Mouse (Mus musculus) E14TG2a.4 (cell line): Measurements from ENCODE around the gene Ndn.
A peak's percentile ranks its signal among the peaks of the same experiment; 100 is the strongest.

Source experiments
- H3K27me3 ChIP-seq: 2 replicates; pipeline ENCODE4 v1.6.1; 2014; ENCODE audit warnings: low read length, control low read depth; ENCODE audit not compliant: insufficient read depth
- H3K36me3 ChIP-seq: 2 replicates; pipeline ENCODE4 v1.6.1; 2014; ENCODE audit warnings: low read length, control low read depth; ENCODE audit not compliant: insufficient read depth
- H3K4me1 ChIP-seq: replicated peaks from 2 replicates; pipeline ENCODE4 v1.6.1; 2014; ENCODE audit warnings: low read depth, low read length, control low read depth
- H3K4me3 ChIP-seq: replicated peaks from 2 replicates; pipeline ENCODE4 v1.5.1; 2014; ENCODE audit warnings: mild to moderate bottlenecking, low read length
- H3K9me3 ChIP-seq: 2 replicates; pipeline ENCODE4 v1.6.1; 2014; ENCODE audit warnings: low read length, control low read depth
- CTCF ChIP-seq: conservative IDR thresholded peaks from 2 replicates; pipeline ENCODE4 v1.5.1; 2014; ENCODE audit warnings: low read length
- NANOG ChIP-seq: IDR thresholded peaks from 2 replicates; pipeline ENCODE4 v1.6.1; 2014; ENCODE audit warnings: borderline replicate concordance, low read length, mixed read lengths
- POU5F1 ChIP-seq: IDR thresholded peaks from 2 replicates; pipeline ENCODE4 v1.6.1; 2014; ENCODE audit warnings: low read length, borderline replicate concordance

Gene Ndn

GRCm38 (mm10) chr7:62366730-62367129 is 20.4 kb downstream of the Ndn start:
- no peaks in the 10 kb centered on the region for H3K9me3 ChIP-seq
- H3K27me3 ChIP-seq: peaks cover 4% of the 10 kb centered on the region; the same call in 1 of the 2 replicates
- H3K4me3 ChIP-seq: no peak overlapping the region
- H3K36me3 ChIP-seq: no peaks in the 10 kb centered on the region
- TF ChIP-seq NANOG (no peak), POU5F1 (no peak), CTCF (no peak)
- no peaks in the 10 kb centered on the region for H3K4me1 ChIP-seq

GRCm38 (mm10) chr7:62375658-62376057 is 29.3 kb downstream of the Ndn start:
- H3K36me3 ChIP-seq: no peaks in the 10 kb centered on the region
- H3K27me3 ChIP-seq: peaks cover 56% of the 10 kb centered on the region
- TF ChIP-seq CTCF (peak; percentile 44), NANOG (no peak), POU5F1 (no peak)
- no peaks in the 10 kb centered on the region for H3K9me3 ChIP-seq
- H3K4me1 ChIP-seq: peaks cover 23% of the 10 kb centered on the region
- H3K4me3 ChIP-seq: no peak overlapping the region

GRCm38 (mm10) chr7:62376510-62377304 is 30.3 kb downstream of the Ndn start, which contains the start of gene Magel2:
Magel2 (plus strand) TSS chr7:62377010.
- peaks cover 23% of the 10 kb centered on the region for H3K4me1 ChIP-seq
- H3K36me3 ChIP-seq: no peaks in the 10 kb centered on the region
- H3K27me3 ChIP-seq: peaks cover 60% of the 10 kb centered on the region
- TF ChIP-seq POU5F1: no peak
- TF ChIP-seq CTCF: no peak
- no peak for TF ChIP-seq NANOG
- H3K4me3 ChIP-seq: peak within 1 kb of the TSS; percentile 79
- no peaks in the 10 kb centered on the region for H3K9me3 ChIP-seq

GRCm38 (mm10) chr7:62377313-62377712 is 30.9 kb downstream of the Ndn start:
- H3K4me1 ChIP-seq: peaks cover 23% of the 10 kb centered on the region
- no peaks in the 10 kb centered on the region for H3K9me3 ChIP-seq
- H3K4me3 ChIP-seq: peak overlapping the region; percentile 79
- no peak for TF ChIP-seq NANOG
- TF ChIP-seq POU5F1: no peak
- no peak for TF ChIP-seq CTCF
- peaks cover 65% of the 10 kb centered on the region for H3K27me3 ChIP-seq
- no peaks in the 10 kb centered on the region for H3K36me3 ChIP-seq

GRCm38 (mm10) chr7:62378529-62378928 is 32.2 kb downstream of the Ndn start:
- H3K4me3 ChIP-seq: no peak overlapping the region
- H3K9me3 ChIP-seq: no peaks in the 10 kb centered on the region
- TF ChIP-seq NANOG: no peak
- TF ChIP-seq POU5F1: no peak
- no peak for TF ChIP-seq CTCF
- H3K27me3 ChIP-seq: peaks cover 65% of the 10 kb centered on the region
- H3K36me3 ChIP-seq: no peaks in the 10 kb centered on the region
- peaks cover 23% of the 10 kb centered on the region for H3K4me1 ChIP-seq

GRCm38 (mm10) chr7:62382391-62382790 is 36.0 kb downstream of the Ndn start:
- H3K27me3 ChIP-seq: peaks cover 47% of the 10 kb centered on the region
- peaks cover 18% of the 10 kb centered on the region for H3K4me1 ChIP-seq
- no peaks in the 10 kb centered on the region for H3K36me3 ChIP-seq
- H3K4me3 ChIP-seq: no peak overlapping the region
- TF ChIP-seq CTCF (peak; percentile 60), POU5F1 (no peak)
- H3K9me3 ChIP-seq: no peaks in the 10 kb centered on the region

- Histone ChIP-seq H3K9me3 (no peaks in the 10 kb centered on the region), H3K4me3 (no peak overlapping the region)
Observed at GRCm38 (mm10) chr7:62388291-62388690, 41.9 kb downstream of the Ndn start.

GRCm38 (mm10) chr7:62392202-62392601 is 45.8 kb downstream of the Ndn start:
- Histone ChIP-seq H3K27me3 (peaks cover 4% of the 10 kb centered on the region; the same call in 1 of the 2 replicates), H3K36me3 (no peaks in the 10 kb centered on the region), H3K4me1 (no peaks in the 10 kb centered on the region), H3K9me3 (no peaks in the 10 kb centered on the region), H3K4me3 (no peak overlapping the region)
- TF ChIP-seq POU5F1: no peak
- no peak for TF ChIP-seq CTCF
- no peak for TF ChIP-seq NANOG

More at GRCm38 (mm10) chr7:62388291-62388690, 41.9 kb downstream of the Ndn start:
- Histone ChIP-seq H3K4me1 (no peaks in the 10 kb centered on the region), H3K27me3 (peaks cover 8% of the 10 kb centered on the region), H3K36me3 (no peaks in the 10 kb centered on the region)
- TF ChIP-seq CTCF: peak; percentile 28
- no peak for TF ChIP-seq NANOG
- TF ChIP-seq POU5F1: no peak
